Mouse (Mus musculus): ENCODE data around the gene Nkiras2. TPM values are rescaled to one million over a fixed set of nuclear protein-coding genes. Genes with fewer than 3 reads are reported as not detected.

Gene Nkiras2
- total and polyA plus RNA-seq, 3 experiments, result 53.8 to 70.0 (median 60.0) TPM

- TF ChIP-seq NRF1 (IDR thresholded peaks at IDR 0.05; ENCODE audit: low read depth, low read length) (no peak), SMC3 (IDR thresholded peaks at IDR 0.05; ENCODE audit: low read depth, low read length) (peak; percentile 12; the same call in 1 of the 2 replicates), PAX5 (IDR thresholded peaks at IDR 0.05; ENCODE audit: low read length) (no peak), USF2 (conservative IDR thresholded peaks at IDR 0.05; ENCODE audit: low read depth, low read length) (no peak), EP300 (IDR thresholded peaks at IDR 0.05; ENCODE audit: low read length) (peak; percentile 83), JUND (conservative IDR thresholded peaks at IDR 0.05; ENCODE audit: low read depth, low read length) (peak; percentile 54; the same call in 1 of the 2 replicates), SIN3A (IDR thresholded peaks at IDR 0.05; ENCODE audit: low read length) (peak; percentile 67)
These were observed 30.6 kb upstream of the Nkiras2 start (continued) for GRCm38 (mm10) chr11:100588462-100588861.

- in situ Hi-C loops (cut with MboI; ENCODE audit: low pct_ligation_motif_present, low pct_unique_long_range_greater_than_20kb, low sequenced_read_pairs) (no loop called here), dilution Hi-C loops (cut with MboI; ENCODE audit: extremely low pct_ligation_motif_present, extremely low pct_unique_long_range_greater_than_20kb, low sequenced_read_pairs) (no loop called here)
- H3K9me3 ChIP-seq (replicated peaks; ENCODE audit: low read length), result no peaks in the 10 kb centered on the region
- H3K27ac ChIP-seq (ENCODE audit: insufficient read depth, low read depth), result no peak overlapping the region
- no peak overlapping the region for H3K9ac ChIP-seq (ENCODE audit: insufficient read depth, low read depth)
- H3K79me2 ChIP-seq (replicated peaks; ENCODE audit: control insufficient read depth, extremely low read depth, insufficient read depth, poor library complexity, severe bottlenecking), result peaks cover 34% of the 10 kb centered on the region
- no peak for DNase-seq (ENCODE audit: extremely low read depth)
- H3K4me2 ChIP-seq (ENCODE audit: insufficient read depth, low read depth, poor library complexity, severe bottlenecking), result no peak overlapping the region
- no peaks in the 10 kb centered on the region for H3K27me3 ChIP-seq (replicated peaks)
- no peak for TF ChIP-seq MAZ (IDR thresholded peaks at IDR 0.05; ENCODE audit: low read depth, low read length)
- TF ChIP-seq UBTF (IDR thresholded peaks at IDR 0.05; ENCODE audit: low read depth, low read length), result no peak
- no peak for TF ChIP-seq CHD1 (IDR thresholded peaks at IDR 0.05; ENCODE audit: low read depth, low read length)
- TF ChIP-seq MYC (IDR thresholded peaks at IDR 0.05; ENCODE audit: low read depth, low read length), result no peak
- TF ChIP-seq PAX5 (IDR thresholded peaks at IDR 0.05; ENCODE audit: low read length), result no peak
- no peak for TF ChIP-seq MAX (IDR thresholded peaks at IDR 0.05; ENCODE audit: low read length)
- no peak for TF ChIP-seq NRF1 (IDR thresholded peaks at IDR 0.05; ENCODE audit: low read depth, low read length)
- peaks cover 25 to 40% of the 10 kb centered on the region in 2 experiments for H3K4me1 ChIP-seq (ENCODE audit: control insufficient read depth in 1 of 2, insufficient read depth in 2 of 2)
- no peak overlapping the region for H3K4me3 ChIP-seq (replicated peaks in 1 of 3; ENCODE audit: low read depth in 2 of 3, low read length in 2 of 3, poor library complexity in 1 of 3)
- H3K36me3 ChIP-seq (replicated peaks in 1 of 2; ENCODE audit: control insufficient read depth in 1 of 2, insufficient read depth in 1 of 2, low read length in 1 of 2), result peaks cover 86 to 97% of the 10 kb centered on the region in 2 experiments
These were observed 26.5 kb upstream of the Nkiras2 start for GRCm38 (mm10) chr11:100592346-100593046.

GRCm38 (mm10) chr11:100594608-100595007 is 24.4 kb upstream of the Nkiras2 start:
- H3K9ac ChIP-seq (ENCODE audit: insufficient read depth, low read depth), result no peak overlapping the region
- peaks cover 32% of the 10 kb centered on the region for H3K79me2 ChIP-seq (replicated peaks; ENCODE audit: control insufficient read depth, extremely low read depth, insufficient read depth, poor library complexity, severe bottlenecking)
- no peak overlapping the region for H3K4me2 ChIP-seq (ENCODE audit: insufficient read depth, low read depth, poor library complexity, severe bottlenecking)
- TF ChIP-seq E2F4 (IDR thresholded peaks at IDR 0.05; ENCODE audit: insufficient replicate concordance, low read depth, low read length) (no peak), UBTF (IDR thresholded peaks at IDR 0.05; ENCODE audit: low read depth, low read length) (no peak), MAZ (IDR thresholded peaks at IDR 0.05; ENCODE audit: low read depth, low read length) (no peak), ZMIZ1 (IDR thresholded peaks at IDR 0.05; ENCODE audit: low read depth, low read length) (no peak), MXI1 (IDR thresholded peaks at IDR 0.05; ENCODE audit: low read depth, low read length) (no peak), NELFE (IDR thresholded peaks at IDR 0.05; ENCODE audit: low read depth, low read length) (no peak), RCOR1 (conservative IDR thresholded peaks at IDR 0.05; ENCODE audit: low read depth, low read length) (no peak), BHLHE40 (IDR thresholded peaks at IDR 0.05; ENCODE audit: low read depth, low read length) (no peak), TCF12 (IDR thresholded peaks at IDR 0.05; ENCODE audit: low read depth, low read length) (no peak), CHD1 (IDR thresholded peaks at IDR 0.05; ENCODE audit: low read depth, low read length) (no peak), SMC3 (IDR thresholded peaks at IDR 0.05; ENCODE audit: low read depth, low read length) (no peak), ZKSCAN1 (IDR thresholded peaks at IDR 0.05; ENCODE audit: borderline replicate concordance, low read depth, low read length) (no peak), USF2 (conservative IDR thresholded peaks at IDR 0.05; ENCODE audit: low read depth, low read length) (no peak), MAFK (IDR thresholded peaks at IDR 0.05; ENCODE audit: insufficient replicate concordance, low read length) (no peak), IRF4 (IDR thresholded peaks at IDR 0.05; ENCODE audit: low read depth, low read length) (no peak), ETS1 (conservative IDR thresholded peaks at IDR 0.05; ENCODE audit: low read depth, low read length) (no peak), JUN (IDR thresholded peaks at IDR 0.05; ENCODE audit: insufficient read depth, low read depth, low read length) (no peak), USF1 (IDR thresholded peaks at IDR 0.05; ENCODE audit: low read depth, low read length) (no peak), ELF1 (IDR thresholded peaks at IDR 0.05; ENCODE audit: low read depth, low read length) (no peak), MAX (IDR thresholded peaks at IDR 0.05; ENCODE audit: low read length) (no peak)
- H3K27me3 ChIP-seq (replicated peaks), result no peaks in the 10 kb centered on the region
- peaks cover 85 to 95% of the 10 kb centered on the region in 2 experiments for H3K36me3 ChIP-seq (replicated peaks in 1 of 2; ENCODE audit: control insufficient read depth in 1 of 2, insufficient read depth in 1 of 2, low read length in 1 of 2)
- dilution Hi-C loops (cut with MboI; ENCODE audit: extremely low pct_ligation_motif_present, extremely low pct_unique_long_range_greater_than_20kb, low sequenced_read_pairs), result no loop called here
- DNase-seq (ENCODE audit: extremely low read depth), result no peak
- peaks cover 29 to 41% of the 10 kb centered on the region in 2 experiments for H3K4me1 ChIP-seq (ENCODE audit: control insufficient read depth in 1 of 2, insufficient read depth in 2 of 2)
- no peak overlapping the region for H3K4me3 ChIP-seq (replicated peaks in 1 of 3; ENCODE audit: low read depth in 2 of 3, low read length in 2 of 3, poor library complexity in 1 of 3)
- no peaks in the 10 kb centered on the region for H3K9me3 ChIP-seq (replicated peaks; ENCODE audit: low read length)
- peak overlapping the region; percentile 12; the same call in 1 of the 2 replicates for H3K27ac ChIP-seq (ENCODE audit: insufficient read depth, low read depth)
- in situ Hi-C loops (cut with MboI; ENCODE audit: low pct_ligation_motif_present, low pct_unique_long_range_greater_than_20kb, low sequenced_read_pairs), result no loop called here
